Mouse (Mus musculus) embryonic facial prominence, embryonic 13.5 days (tissue): ENCODE measurements around the gene Pou3f1. TPM values are rescaled to one million over a fixed set of nuclear protein-coding genes. Genes with fewer than 3 reads are reported as not detected.

Experiments used
- ATAC-seq: fragments of 200-750 bp; cut with Nextera tagmentation; 2 replicates; pipeline ENCODE4 v1.8.0; 2017; ENCODE audit warnings: low read depth; ENCODE audit not compliant: insufficient number of reproducible peaks, insufficient read depth, low FRiP score, low TSS enrichment
- H3K27ac ChIP-seq: fragments of 300-500 bp; sonication (generic); 2 replicates; pipeline ENCODE4 v1.5.1; 2015; ENCODE audit warnings: moderate library complexity, mild to moderate bottlenecking, inconsistent platforms
- H3K27me3 ChIP-seq: fragments of 300-500 bp; sonication (generic); 2 replicates; pipeline ENCODE4 v1.6.1; 2015; ENCODE audit warnings: mild to moderate bottlenecking, inconsistent platforms
- H3K36me3 ChIP-seq: fragments of 300-500 bp; sonication (generic); 2 replicates; pipeline ENCODE4 v1.6.1; 2015; ENCODE audit warnings: mild to moderate bottlenecking, inconsistent platforms
- H3K4me1 ChIP-seq: fragments of 300-500 bp; sonication (generic); 2 replicates; pipeline ENCODE4 v1.6.1; 2015; ENCODE audit warnings: inconsistent platforms
- H3K4me2 ChIP-seq: fragments of 300-500 bp; sonication (generic); 2 replicates; pipeline ENCODE4 v1.6.1; 2015; ENCODE audit warnings: moderate library complexity, mild to moderate bottlenecking, inconsistent platforms
- H3K4me3 ChIP-seq: fragments of 300-500 bp; sonication (generic); 2 replicates; pipeline ENCODE4 v1.5.1; 2015; ENCODE audit warnings: mild to moderate bottlenecking, inconsistent platforms
- H3K9ac ChIP-seq: fragments of 300-500 bp; sonication (generic); 2 replicates; pipeline ENCODE4 v1.6.1; 2015; ENCODE audit warnings: mild to moderate bottlenecking, inconsistent platforms
- H3K9me3 ChIP-seq: fragments of 300-500 bp; sonication (generic); 2 replicates; pipeline ENCODE4 v1.6.1; 2016; ENCODE audit warnings: inconsistent platforms
- WGBS: fragments of 180-500 bp; shearing (Covaris S2); methylation state at CpG from one replicate; pipeline ENCODE4 v1.1.7; 2015; ENCODE audit warnings: mixed read lengths; 5-methylcytosine and 5-hydroxymethylcytosine counted together
- polyA plus RNA-seq: library from polyadenylated mRNA; unstranded; fragments of >200 nt; fragmentation: Nextera tagmentation; extraction: Ambion mirVana; gene quantifications from 2 replicates; pipeline ENCODE4 v1.2.1, GENCODE M21; 2015

The Pou3f1 gene
- polyA plus RNA-seq, 1 experiment from 2014 or later, result 2.4 TPM

DNA sequence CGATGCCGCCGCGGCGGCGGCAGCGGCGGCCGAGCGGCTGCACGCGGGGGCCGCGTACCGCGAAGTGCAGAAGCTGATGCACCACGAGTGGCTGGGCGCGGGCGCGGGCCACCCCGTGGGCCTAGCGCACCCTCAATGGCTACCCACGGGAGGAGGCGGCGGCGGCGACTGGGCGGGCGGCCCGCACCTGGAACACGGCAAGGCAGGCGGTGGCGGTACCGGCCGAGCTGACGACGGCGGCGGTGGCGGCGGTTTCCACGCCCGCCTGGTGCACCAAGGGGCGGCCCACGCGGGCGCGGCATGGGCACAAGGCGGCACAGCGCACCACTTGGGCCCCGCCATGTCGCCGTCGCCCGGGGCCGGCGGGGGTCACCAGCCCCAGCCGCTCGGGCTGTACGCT, 1.2 kb downstream of the Pou3f1 start:
- H3K36me3 ChIP-seq, result no peaks in the 10 kb centered on the region
- no peak overlapping the region for H3K27ac ChIP-seq
- peak overlapping the region; percentile 52 for H3K9ac ChIP-seq
- ATAC-seq, result peak; percentile 11; the same call in 1 of the 2 replicates
- peaks cover 98% of the 10 kb centered on the region for H3K27me3 ChIP-seq
- H3K4me1 ChIP-seq, result peaks cover 37% of the 10 kb centered on the region
- peak overlapping the region; percentile 61 for H3K4me3 ChIP-seq
- under 1% methylated on average over 36 of the region's 61 CpGs for WGBS
- peak overlapping the region; percentile 95 for H3K4me2 ChIP-seq
- H3K9me3 ChIP-seq, result no peaks in the 10 kb centered on the region

DNA sequence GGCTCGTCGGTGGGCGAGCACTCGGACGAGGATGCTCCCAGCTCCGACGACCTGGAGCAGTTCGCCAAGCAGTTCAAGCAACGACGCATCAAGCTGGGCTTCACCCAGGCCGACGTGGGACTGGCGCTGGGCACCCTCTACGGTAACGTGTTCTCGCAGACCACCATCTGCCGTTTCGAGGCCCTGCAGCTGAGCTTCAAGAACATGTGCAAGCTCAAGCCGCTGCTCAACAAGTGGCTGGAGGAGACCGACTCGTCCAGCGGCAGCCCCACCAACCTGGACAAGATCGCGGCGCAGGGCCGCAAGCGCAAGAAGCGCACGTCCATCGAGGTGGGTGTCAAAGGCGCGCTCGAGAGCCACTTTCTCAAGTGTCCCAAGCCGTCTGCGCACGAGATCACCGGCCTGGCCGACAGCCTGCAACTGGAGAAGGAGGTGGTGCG, 1.8 kb downstream of the Pou3f1 start:
- Histone ChIP-seq H3K9me3 (no peaks in the 10 kb centered on the region), H3K27ac (no peak overlapping the region), H3K9ac (peak overlapping the region; percentile 40; the same call in 1 of the 2 replicates), H3K36me3 (no peaks in the 10 kb centered on the region), H3K4me1 (peaks cover 33% of the 10 kb centered on the region), H3K27me3 (peaks cover 98% of the 10 kb centered on the region), H3K4me2 (peak overlapping the region; percentile 95), H3K4me3 (peak overlapping the region; percentile 61)
- WGBS, result under 1% methylated on average over 39 of the region's 39 CpGs
- ATAC-seq, result no peak

DNA sequence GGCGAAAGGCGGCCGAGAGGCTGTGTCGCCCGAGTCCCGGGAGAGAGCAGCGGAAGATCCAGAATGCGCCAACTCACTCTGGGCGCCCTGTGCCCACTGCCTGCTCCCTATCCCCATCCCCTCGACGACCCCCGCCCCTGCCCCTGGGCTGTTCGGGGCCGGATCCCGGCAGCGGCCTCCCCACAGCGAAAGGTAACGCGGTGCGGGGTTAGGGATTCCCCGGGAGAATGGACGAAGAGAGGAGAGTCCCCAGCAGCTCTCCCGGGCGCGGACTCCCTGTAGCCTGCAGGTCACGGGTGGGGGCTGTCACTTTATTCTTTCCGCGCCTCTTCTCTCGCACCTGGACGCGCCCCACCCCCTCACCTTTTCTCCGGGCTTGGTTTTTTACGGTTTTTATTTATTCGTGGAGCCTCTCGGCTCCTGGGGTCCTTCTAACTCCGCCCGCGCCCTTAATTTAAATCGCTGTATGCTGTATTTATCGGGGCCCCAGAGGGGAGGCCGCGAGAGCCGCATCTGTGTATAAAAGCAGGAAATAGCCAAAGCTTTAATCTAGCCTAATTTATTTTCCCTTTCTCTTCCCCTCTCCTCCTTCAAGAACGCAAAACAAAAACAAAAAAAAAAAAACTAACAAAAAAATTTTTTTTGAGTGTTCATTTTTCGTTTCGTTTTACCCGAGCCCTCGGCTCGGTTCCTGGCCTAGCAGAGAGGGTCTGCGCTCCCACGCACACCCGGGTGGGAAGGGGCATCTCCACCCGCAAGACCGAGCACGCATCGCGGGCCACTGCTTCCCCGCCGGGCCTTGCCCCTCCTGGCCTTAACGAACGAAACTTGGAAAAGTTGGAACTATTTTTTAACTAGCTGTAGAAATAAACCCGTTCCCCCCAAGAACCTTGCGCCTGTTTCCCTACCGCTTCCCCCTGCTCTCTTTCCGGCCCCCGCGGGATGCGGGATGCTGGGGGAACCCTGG, 2.9 kb downstream of the Pou3f1 start:
- Histone ChIP-seq H3K27me3 (peaks cover 98% of the 10 kb centered on the region), H3K36me3 (no peaks in the 10 kb centered on the region), H3K27ac (no peak overlapping the region), H3K9me3 (no peaks in the 10 kb centered on the region), H3K4me1 (peaks cover 38% of the 10 kb centered on the region), H3K4me3 (peak overlapping the region; percentile 61), H3K9ac (peak overlapping the region; percentile 54; the same call in 1 of the 2 replicates), H3K4me2 (peak overlapping the region; percentile 95)
- 1% methylated on average over 68 of the region's 68 CpGs for WGBS
- no peak for ATAC-seq

DNA sequence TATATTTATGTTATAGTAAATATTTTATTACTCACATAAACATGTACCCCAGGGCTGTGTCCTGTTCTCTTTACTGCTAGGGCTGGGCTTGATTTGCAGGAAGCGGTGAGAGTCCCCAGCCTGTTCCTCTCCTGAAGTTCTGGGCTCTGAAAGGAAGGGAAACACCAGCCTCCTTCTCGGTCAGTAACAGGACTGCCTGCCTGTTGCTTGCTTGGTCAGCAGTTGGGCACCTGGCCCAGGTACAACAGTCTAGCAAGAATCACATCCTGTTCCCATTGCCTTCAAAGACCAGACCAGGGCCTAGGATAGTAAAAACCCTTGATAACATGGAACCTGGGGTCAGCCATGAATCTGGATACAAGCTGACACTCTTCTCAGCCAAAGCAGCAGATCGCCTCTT, 4.0 kb downstream of the Pou3f1 start:
- H3K9me3 ChIP-seq, result no peaks in the 10 kb centered on the region
- ATAC-seq, result no peak
- H3K27ac ChIP-seq, result no peak overlapping the region
- peaks cover 98% of the 10 kb centered on the region for H3K27me3 ChIP-seq
- no peak overlapping the region for H3K4me2 ChIP-seq
- 50% methylated on average over 3 of the region's 3 CpGs for WGBS
- H3K4me1 ChIP-seq, result peaks cover 39% of the 10 kb centered on the region
- no peak overlapping the region for H3K4me3 ChIP-seq
- no peak overlapping the region for H3K9ac ChIP-seq
- no peaks in the 10 kb centered on the region for H3K36me3 ChIP-seq

DNA sequence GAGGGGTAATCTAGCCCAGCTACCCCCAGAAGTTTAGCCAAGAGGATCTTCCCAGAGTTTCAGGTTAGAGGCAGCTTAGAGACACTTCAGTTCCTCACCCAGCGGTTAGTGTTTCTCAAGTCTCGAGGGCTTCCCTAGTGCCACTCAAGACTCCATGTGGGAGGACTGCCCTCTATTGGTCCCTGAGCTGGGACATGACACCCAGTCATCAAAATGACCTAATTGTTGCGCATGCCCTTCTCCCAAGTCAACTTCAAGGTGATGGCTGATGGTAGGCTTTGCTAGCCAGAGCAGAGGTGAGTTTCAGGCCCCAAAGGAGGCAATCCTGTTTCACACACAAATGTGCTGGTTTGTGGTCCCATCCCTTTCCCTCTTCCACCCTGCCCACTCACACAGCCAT, 6.4 kb downstream of the Pou3f1 start:
- no peak overlapping the region for H3K4me3 ChIP-seq
- ATAC-seq, result no peak
- no peak overlapping the region for H3K27ac ChIP-seq
- no peaks in the 10 kb centered on the region for H3K9me3 ChIP-seq
- H3K9ac ChIP-seq, result no peak overlapping the region
- 59% methylated on average over 3 of the region's 3 CpGs for WGBS
- H3K27me3 ChIP-seq, result peaks cover 95% of the 10 kb centered on the region
- H3K36me3 ChIP-seq, result no peaks in the 10 kb centered on the region
- H3K4me2 ChIP-seq, result no peak overlapping the region
- H3K4me1 ChIP-seq, result peaks cover 27% of the 10 kb centered on the region

DNA sequence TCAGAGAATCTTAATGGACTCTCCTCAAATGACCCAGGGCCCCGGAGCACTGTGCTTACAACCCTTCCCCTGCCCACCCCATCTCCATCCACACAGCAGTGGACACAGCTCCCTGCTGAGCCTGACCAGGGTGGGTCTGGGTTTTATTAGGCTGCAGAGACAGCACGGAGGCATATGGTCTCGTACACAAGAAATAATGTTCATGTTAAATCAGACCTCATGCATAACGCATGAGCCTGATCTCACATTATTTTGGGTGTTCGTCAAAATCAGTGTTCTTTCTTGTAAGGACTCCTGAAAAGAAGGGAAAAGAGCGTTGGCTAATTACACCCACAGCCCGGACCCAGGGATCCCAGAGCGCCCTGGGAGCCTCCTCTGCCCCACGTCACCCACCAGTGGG, 7.6 kb downstream of the Pou3f1 start:
- Histone ChIP-seq H3K4me2 (no peak overlapping the region), H3K4me3 (no peak overlapping the region), H3K27me3 (peaks cover 92% of the 10 kb centered on the region), H3K9ac (no peak overlapping the region), H3K36me3 (no peaks in the 10 kb centered on the region), H3K4me1 (peaks cover 19% of the 10 kb centered on the region), H3K27ac (no peak overlapping the region), H3K9me3 (no peaks in the 10 kb centered on the region)
- no peak for ATAC-seq
- 52% methylated on average over 9 of the region's 9 CpGs for WGBS

DNA sequence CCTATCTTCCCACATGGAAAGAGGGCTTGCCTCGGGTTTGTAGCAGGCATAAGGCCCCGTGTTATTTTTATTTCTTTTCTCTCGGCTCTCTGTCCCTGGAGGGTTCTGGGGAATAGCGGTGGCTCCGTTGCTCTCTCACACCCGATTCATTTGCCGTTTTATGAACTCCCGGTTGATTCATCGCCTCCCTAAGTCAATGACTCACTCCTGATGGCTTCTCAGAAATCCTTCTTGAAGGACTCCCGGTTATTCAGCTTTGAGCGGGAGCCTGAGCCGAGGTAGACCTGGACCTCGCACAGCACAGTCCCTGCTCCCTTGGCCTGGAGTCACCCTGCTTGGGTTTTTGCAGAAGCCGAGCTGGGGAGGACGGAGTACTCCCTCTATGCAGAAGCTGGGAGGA, 8.0 kb downstream of the Pou3f1 start:
- Histone ChIP-seq H3K36me3 (no peaks in the 10 kb centered on the region), H3K4me1 (peaks cover 14% of the 10 kb centered on the region), H3K4me2 (no peak overlapping the region), H3K27me3 (peaks cover 90% of the 10 kb centered on the region), H3K27ac (no peak overlapping the region), H3K4me3 (no peak overlapping the region), H3K9ac (no peak overlapping the region), H3K9me3 (no peaks in the 10 kb centered on the region)
- no peak for ATAC-seq
- WGBS, result 62% methylated on average over 15 of the region's 15 CpGs

DNA sequence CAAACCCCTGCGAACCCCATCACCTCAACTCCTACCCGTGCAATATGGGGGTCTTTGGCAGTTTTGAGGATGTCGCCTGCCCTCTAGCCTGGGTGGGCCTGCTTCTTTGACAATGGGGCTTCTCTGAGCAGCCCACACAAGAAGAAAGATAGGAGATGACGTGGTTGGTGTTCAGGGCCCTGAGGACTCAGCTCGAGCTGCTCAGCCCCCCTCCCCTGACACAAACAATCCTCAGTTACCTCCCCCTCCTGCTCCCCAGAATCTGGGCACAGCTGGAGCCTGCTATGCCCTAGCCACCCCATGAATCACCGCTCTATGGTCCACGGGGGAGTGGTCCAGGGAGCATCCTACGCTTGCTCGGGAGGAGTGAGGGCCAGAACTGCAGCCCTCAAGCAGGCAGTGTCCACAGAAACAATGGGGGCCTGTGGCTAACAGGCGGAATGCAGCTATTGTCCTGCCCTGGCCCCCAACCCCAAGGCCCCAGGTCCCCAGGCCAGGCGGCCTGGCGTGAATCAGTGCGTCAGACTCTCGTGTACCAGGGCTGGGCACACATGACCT, 10.9 kb downstream of the Pou3f1 start:
- Histone ChIP-seq H3K9ac (no peak overlapping the region), H3K4me3 (no peak overlapping the region), H3K9me3 (no peaks in the 10 kb centered on the region), H3K27ac (no peak overlapping the region), H3K36me3 (no peaks in the 10 kb centered on the region), H3K27me3 (peaks cover 87% of the 10 kb centered on the region), H3K4me1 (peaks cover 22% of the 10 kb centered on the region), H3K4me2 (no peak overlapping the region)
- 38% methylated on average over 14 of the region's 14 CpGs for WGBS
- ATAC-seq, result no peak

DNA sequence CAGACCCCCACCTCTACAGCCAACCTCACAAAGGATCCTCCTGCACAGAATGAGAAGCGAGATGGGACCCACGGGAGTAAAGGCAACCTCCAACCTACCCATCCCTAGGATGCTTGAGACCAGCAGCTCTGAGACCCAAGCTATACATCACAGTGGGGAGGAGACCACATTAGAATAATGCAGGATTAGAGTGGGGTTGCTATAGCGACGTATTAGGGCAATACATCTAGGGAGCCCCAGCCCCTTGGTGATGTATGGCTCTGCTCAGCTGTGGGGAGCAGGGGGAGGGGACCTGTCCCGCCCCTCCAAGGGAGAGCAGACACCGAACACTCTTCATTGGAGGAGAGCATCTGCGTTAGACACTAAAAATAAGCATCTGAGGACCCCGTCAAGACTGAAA, 11.5 kb downstream of the Pou3f1 start:
- no peak for ATAC-seq
- WGBS, result 22% methylated on average over 8 of the region's 8 CpGs
- Histone ChIP-seq H3K27ac (no peak overlapping the region), H3K4me2 (no peak overlapping the region), H3K4me1 (peaks cover 27% of the 10 kb centered on the region), H3K36me3 (no peaks in the 10 kb centered on the region), H3K9me3 (no peaks in the 10 kb centered on the region), H3K9ac (no peak overlapping the region), H3K4me3 (no peak overlapping the region), H3K27me3 (peaks cover 86% of the 10 kb centered on the region)

DNA sequence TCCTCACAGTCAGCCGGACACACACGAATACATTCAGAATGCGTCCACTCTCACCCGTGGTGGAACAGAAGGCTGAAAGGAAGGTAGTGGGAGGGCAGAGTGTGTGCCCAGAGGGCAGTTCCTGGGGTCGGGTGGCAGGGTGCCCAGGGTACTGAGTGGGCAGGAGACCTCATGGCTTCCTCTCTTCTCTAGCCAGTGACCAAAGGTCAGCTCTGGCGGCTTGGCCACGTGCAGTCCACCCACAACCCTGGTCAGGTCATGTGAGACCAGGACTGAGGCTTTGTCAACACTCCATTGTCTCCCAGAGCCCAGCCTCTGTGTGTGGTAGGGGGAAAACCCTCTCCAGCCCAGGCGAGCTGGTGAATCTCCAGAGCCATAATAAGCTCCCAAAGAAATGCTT, 13.6 kb downstream of the Pou3f1 start:
- H3K36me3 ChIP-seq, result no peaks in the 10 kb centered on the region
- no peaks in the 10 kb centered on the region for H3K9me3 ChIP-seq
- whole genome bisulfite sequencing, result 62% methylated on average over 8 of the region's 8 CpGs
- peaks cover 33% of the 10 kb centered on the region for H3K4me1 ChIP-seq
- peaks cover 76% of the 10 kb centered on the region for H3K27me3 ChIP-seq
- no peak overlapping the region for H3K9ac ChIP-seq
- ATAC-seq, result no peak
- no peak overlapping the region for H3K4me3 ChIP-seq
- H3K4me2 ChIP-seq, result no peak overlapping the region
- H3K27ac ChIP-seq, result no peak overlapping the region

DNA sequence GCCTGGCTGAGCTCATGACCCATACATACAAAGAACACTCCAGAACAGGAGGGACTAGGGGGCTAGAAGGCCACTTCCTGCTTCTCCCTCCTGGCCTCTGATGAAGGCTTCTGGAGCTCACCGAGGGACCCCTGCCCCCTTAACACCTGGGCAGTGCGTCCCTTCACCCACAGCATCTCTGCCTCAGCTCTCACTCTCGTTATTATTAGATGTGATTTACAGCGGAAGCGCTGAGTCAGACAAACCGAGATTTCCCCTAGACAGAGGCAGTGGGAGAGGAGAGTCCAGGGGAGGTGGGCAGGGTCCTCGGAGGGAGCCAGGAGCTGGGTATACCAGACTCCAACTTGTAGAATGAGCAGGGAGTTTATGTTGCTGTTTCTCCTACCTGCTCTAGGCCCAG, 15.0 kb downstream of the Pou3f1 start:
- Histone ChIP-seq H3K9ac (peak overlapping the region; percentile 32; the same call in 1 of the 2 replicates), H3K27me3 (peaks cover 64% of the 10 kb centered on the region), H3K27ac (no peak overlapping the region), H3K4me2 (peak overlapping the region; percentile 57), H3K9me3 (no peaks in the 10 kb centered on the region), H3K4me1 (peaks cover 33% of the 10 kb centered on the region), H3K4me3 (no peak overlapping the region), H3K36me3 (no peaks in the 10 kb centered on the region)
- ATAC-seq, result no peak
- 40% methylated on average over 7 of the region's 7 CpGs for WGBS
